18 mouse cellular contexts compared by ENCODE assay signal in genomic region chr2:62589333-62589732, GRCm38 (mm10). TPM values are rescaled to one million over a fixed set of nuclear protein-coding genes. Genes with fewer than 3 reads are reported as not detected.
"Had no signal": no experiment of that assay in that cellular context is flagged by ENCODE, and none has a peak within 500 bp of the region (broad histone marks: within the 10 kb centered on the region; RNA-seq: fewer than 3 reads in every experiment).

No protein-coding gene starts in this region.

- H3K36me3 ChIP-seq: limb, embryonic 15.5 days; lung, embryonic 15.5 days; midbrain, embryonic 15.5 days; neural tube, embryonic 13.5 days; stomach, embryonic 15.5 days had no signal

- H3K4me2 ChIP-seq: limb, embryonic 15.5 days; lung, embryonic 15.5 days; midbrain, embryonic 11.5 days; midbrain, embryonic 15.5 days; neural tube, embryonic 13.5 days; stomach, embryonic 15.5 days had no signal

- ATAC-seq: midbrain, embryonic 15.5 days had no signal

- DNase-seq: kidney, adult 8-10 months; kidney, postnatal 36 days; lung, postnatal 14 days; retina, postnatal 1 day; right cerebral cortex, postnatal 4 days; thymus, postnatal 4 days had no signal

- H3K9me3 ChIP-seq: limb, embryonic 15.5 days; lung, embryonic 15.5 days; megakaryocyte, embryonic 14.5 days; midbrain, embryonic 15.5 days; neural tube, embryonic 13.5 days; stomach, embryonic 15.5 days had no signal

- H3K27me3 ChIP-seq: limb, embryonic 15.5 days; lung, embryonic 15.5 days; megakaryocyte, embryonic 14.5 days; midbrain, embryonic 15.5 days; neural tube, embryonic 13.5 days; stomach, embryonic 15.5 days had no signal

- H3K9ac ChIP-seq: limb, embryonic 15.5 days; lung, embryonic 15.5 days; midbrain, embryonic 15.5 days; neural tube, embryonic 13.5 days; stomach, embryonic 15.5 days had no signal

- H3K4me3 ChIP-seq: layer of hippocampus, adult 2 months; left cerebral cortex, adult 2 months; limb, embryonic 15.5 days; lung, embryonic 15.5 days; megakaryocyte, embryonic 14.5 days; midbrain, embryonic 15.5 days; neural tube, embryonic 13.5 days; stomach, embryonic 15.5 days had no signal

- H3K27ac ChIP-seq: kidney, postnatal 0 days; layer of hippocampus, adult 2 months; left cerebral cortex, adult 2 months; limb, embryonic 15.5 days; lung, embryonic 15.5 days; macrophage; midbrain, embryonic 15.5 days; neural tube, embryonic 13.5 days; stomach, embryonic 15.5 days had no signal

- H3K4me1 ChIP-seq: limb, embryonic 15.5 days; lung, embryonic 15.5 days; midbrain, embryonic 15.5 days; neural tube, embryonic 13.5 days; stomach, embryonic 15.5 days had no signal

RNA-seq across cellular contexts. Expression of gene Fap, which starts 15.5 kb away (rescaled TPM):
- polyA plus RNA-seq: testis, adult 2 months had no signal
